Mouse (Mus musculus) kidney, embryonic 16.5 days (tissue): ENCODE data around the gene Trnp1. TPM values are rescaled to one million over a fixed set of nuclear protein-coding genes. Genes with fewer than 3 reads are reported as not detected.
A peak's percentile ranks its signal among the peaks of the same experiment; 100 is the strongest.

Source experiments
- ATAC-seq: fragments of 200-750 bp; cut with Nextera tagmentation; 2 replicates; pipeline ENCODE4 v1.8.0; 2017; ENCODE audit warnings: moderate TSS enrichment; ENCODE audit not compliant: low FRiP score, low TSS enrichment
- H3K27ac ChIP-seq: fragments of 300-500 bp; sonication (generic); 2 replicates; pipeline ENCODE4 v1.5.1; 2014; ENCODE audit warnings: low read length
- H3K27me3 ChIP-seq: fragments of 300-500 bp; sonication (generic); 2 replicates; pipeline ENCODE4 v1.6.1; 2014; ENCODE audit warnings: low read length, control low read depth, mixed read lengths; ENCODE audit not compliant: insufficient read depth
- H3K36me3 ChIP-seq: fragments of 300-500 bp; sonication (generic); 2 replicates; pipeline ENCODE4 v1.6.1; 2014; ENCODE audit warnings: low read length, control low read depth, mixed read lengths; ENCODE audit not compliant: insufficient read depth
- H3K4me1 ChIP-seq: fragments of 300-500 bp; sonication (generic); 2 replicates; pipeline ENCODE4 v1.6.1; 2014; ENCODE audit warnings: low read length, control low read depth, mixed read lengths; ENCODE audit not compliant: insufficient read depth
- H3K4me2 ChIP-seq: fragments of 300-500 bp; sonication (generic); replicated peaks from 2 replicates; pipeline ENCODE4 v1.6.1; 2014; ENCODE audit warnings: low read depth, low read length
- H3K4me3 ChIP-seq: fragments of 300-500 bp; sonication (generic); 2 replicates; pipeline ENCODE4 v1.5.1; 2014; ENCODE audit warnings: mild to moderate bottlenecking, low read length
- H3K9ac ChIP-seq: fragments of 300-500 bp; sonication (generic); replicated peaks from 2 replicates; pipeline ENCODE4 v1.6.1; 2014; ENCODE audit warnings: low read length
- H3K9me3 ChIP-seq: fragments of 300-500 bp; sonication (generic); 2 replicates; pipeline ENCODE4 v1.6.1; 2016; ENCODE audit warnings: low read length, control low read depth
- WGBS: fragments of 180-500 bp; shearing (Covaris S2); extraction: QIAGEN DNeasy Blood & Tissue Kit; methylation state at CpG from one replicate; pipeline ENCODE4 v1.1.7; 2014; 5-methylcytosine and 5-hydroxymethylcytosine counted together
- polyA plus RNA-seq: library from polyadenylated mRNA; unstranded; fragments of >200 nt; fragmentation: Nextera tagmentation; extraction: Ambion mirVana; gene quantifications from 2 replicates; pipeline ENCODE4 v1.2.1, GENCODE M21; 2015

The Trnp1 gene
- polyA plus RNA-seq, 1 experiment from 2014 or later, result 0.75 TPM

GRCm38 (mm10) chr4:133469122-133469521, 29.2 kb downstream of the Trnp1 start:
- H3K9ac ChIP-seq, result no peak overlapping the region
- peak overlapping the region; percentile 98 for H3K4me2 ChIP-seq
- no peak for ATAC-seq
- H3K4me3 ChIP-seq, result 0 out of 2 replicates have a peak overlapping the region, but pooled peaks have one; percentile 10
- no peaks in the 10 kb centered on the region for H3K36me3 ChIP-seq
- H3K4me1 ChIP-seq, result 0 out of 2 replicates have a peak, but pooled peaks cover 4% of the 10 kb centered on the region
- H3K9me3 ChIP-seq, result peaks cover 5% of the 10 kb centered on the region; the same call in 1 of the 2 replicates
- no peak overlapping the region for H3K27ac ChIP-seq
- 15% methylated on average over 12 of the region's 12 CpGs for WGBS
- H3K27me3 ChIP-seq, result peaks cover 11% of the 10 kb centered on the region; the same call in 1 of the 2 replicates

- H3K36me3 ChIP-seq, result no peaks in the 10 kb centered on the region
- H3K9ac ChIP-seq, result peak overlapping the region; percentile 69
- H3K9me3 ChIP-seq, result peaks cover 5% of the 10 kb centered on the region; the same call in 1 of the 2 replicates
- H3K27ac ChIP-seq, result no peak overlapping the region
- peak; percentile 80 for ATAC-seq
- WGBS, result under 1% methylated on average over 26 of the region's 27 CpGs
- peak overlapping the region; percentile 62 for H3K4me3 ChIP-seq
- H3K4me1 ChIP-seq, result peaks cover 5% of the 10 kb centered on the region; the same call in 1 of the 2 replicates
- H3K27me3 ChIP-seq, result peaks cover 11% of the 10 kb centered on the region; the same call in 1 of the 2 replicates
- H3K4me2 ChIP-seq, result peak overlapping the region; percentile 98
Measured at GRCm38 (mm10) chr4:133468080-133468479, 30.3 kb downstream of the Trnp1 start.

- Histone ChIP-seq H3K36me3 (no peaks in the 10 kb centered on the region), H3K4me3 (no peak overlapping the region), H3K9me3 (no peaks in the 10 kb centered on the region), H3K27ac (peak overlapping the region; percentile 30; the same call in 1 of the 2 replicates), H3K9ac (no peak overlapping the region), H3K4me1 (peaks cover 4% of the 10 kb centered on the region; the same call in 1 of the 2 replicates), H3K4me2 (no peak overlapping the region), H3K27me3 (no peaks in the 10 kb centered on the region)
- WGBS, result 37% methylated on average over 6 of the region's 6 CpGs
- no peak for ATAC-seq
Measured at GRCm38 (mm10) chr4:133463184-133463583, 35.2 kb downstream of the Trnp1 start.

GRCm38 (mm10) chr4:133461362-133461761, 37.0 kb downstream of the Trnp1 start:
- Histone ChIP-seq H3K27me3 (no peaks in the 10 kb centered on the region), H3K27ac (no peak overlapping the region), H3K9me3 (no peaks in the 10 kb centered on the region), H3K9ac (no peak overlapping the region), H3K4me3 (no peak overlapping the region), H3K4me1 (peaks cover 3% of the 10 kb centered on the region; the same call in 1 of the 2 replicates), H3K4me2 (no peak overlapping the region), H3K36me3 (no peaks in the 10 kb centered on the region)
- no peak for ATAC-seq
- WGBS, result 77% methylated on average over 4 of the region's 4 CpGs

GRCm38 (mm10) chr4:133460796-133461325, 37.5 kb downstream of the Trnp1 start:
- no peaks in the 10 kb centered on the region for H3K36me3 ChIP-seq
- no peak overlapping the region for H3K27ac ChIP-seq
- no peak overlapping the region for H3K9ac ChIP-seq
- peaks cover 3% of the 10 kb centered on the region; the same call in 1 of the 2 replicates for H3K4me1 ChIP-seq
- no peak for ATAC-seq
- H3K27me3 ChIP-seq, result no peaks in the 10 kb centered on the region
- no peak overlapping the region for H3K4me2 ChIP-seq
- no peak overlapping the region for H3K4me3 ChIP-seq
- WGBS, result 21% methylated on average over 5 of the region's 5 CpGs
- no peaks in the 10 kb centered on the region for H3K9me3 ChIP-seq

- Histone ChIP-seq H3K4me1 (peaks cover 3% of the 10 kb centered on the region; the same call in 1 of the 2 replicates), H3K9ac (no peak overlapping the region), H3K27me3 (no peaks in the 10 kb centered on the region), H3K4me3 (no peak overlapping the region), H3K4me2 (no peak overlapping the region), H3K27ac (no peak overlapping the region), H3K36me3 (no peaks in the 10 kb centered on the region), H3K9me3 (no peaks in the 10 kb centered on the region)
- ATAC-seq, result no peak
- 88% methylated on average over 1 of the region's 1 CpGs for WGBS
Measured at GRCm38 (mm10) chr4:133460006-133460405, 38.3 kb downstream of the Trnp1 start.

GRCm38 (mm10) chr4:133458044-133458443, 40.3 kb downstream of the Trnp1 start:
- 65% methylated on average over 3 of the region's 3 CpGs for WGBS
- ATAC-seq, result no peak

GRCm38 (mm10) chr4:133452433-133452832, 45.9 kb downstream of the Trnp1 start:
- 0 out of 2 replicates have a peak, but pooled peaks cover 9% of the 10 kb centered on the region for H3K4me1 ChIP-seq
- H3K9me3 ChIP-seq, result no peaks in the 10 kb centered on the region
- ATAC-seq, result no peak
- WGBS, result 71% methylated on average over 7 of the region's 7 CpGs
- H3K36me3 ChIP-seq, result no peaks in the 10 kb centered on the region
- H3K27ac ChIP-seq, result no peak overlapping the region
- H3K4me2 ChIP-seq, result no peak overlapping the region
- H3K9ac ChIP-seq, result no peak overlapping the region
- H3K27me3 ChIP-seq, result no peaks in the 10 kb centered on the region
- no peak overlapping the region for H3K4me3 ChIP-seq

More at GRCm38 (mm10) chr4:133458044-133458443, 40.3 kb downstream of the Trnp1 start:
- no peak overlapping the region for H3K4me2 ChIP-seq
- no peak overlapping the region for H3K4me3 ChIP-seq
- H3K9ac ChIP-seq, result no peak overlapping the region
- H3K27ac ChIP-seq, result no peak overlapping the region
- no peaks in the 10 kb centered on the region for H3K9me3 ChIP-seq
- H3K27me3 ChIP-seq, result no peaks in the 10 kb centered on the region
- H3K36me3 ChIP-seq, result no peaks in the 10 kb centered on the region
- peaks cover 2% of the 10 kb centered on the region; the same call in 1 of the 2 replicates for H3K4me1 ChIP-seq

GRCm38 (mm10) chr4:133451536-133451935, 46.8 kb downstream of the Trnp1 start:
- H3K27ac ChIP-seq, result no peak overlapping the region
- no peaks in the 10 kb centered on the region for H3K36me3 ChIP-seq
- ATAC-seq, result no peak
- H3K4me3 ChIP-seq, result no peak overlapping the region
- WGBS, result 12% methylated on average over 10 of the region's 10 CpGs
- H3K9me3 ChIP-seq, result no peaks in the 10 kb centered on the region
- no peaks in the 10 kb centered on the region for H3K27me3 ChIP-seq
- no peak overlapping the region for H3K4me2 ChIP-seq
- 0 out of 2 replicates have a peak, but pooled peaks cover 9% of the 10 kb centered on the region for H3K4me1 ChIP-seq
- H3K9ac ChIP-seq, result no peak overlapping the region

GRCm38 (mm10) chr4:133449726-133450125, 48.6 kb downstream of the Trnp1 start:
- no peaks in the 10 kb centered on the region for H3K36me3 ChIP-seq
- no peaks in the 10 kb centered on the region for H3K27me3 ChIP-seq
- H3K4me3 ChIP-seq, result no peak overlapping the region
- 14% methylated on average over 13 of the region's 13 CpGs for WGBS
- no peak overlapping the region for H3K9ac ChIP-seq
- no peak overlapping the region for H3K27ac ChIP-seq
- no peak for ATAC-seq
- H3K4me2 ChIP-seq, result 0 out of 2 replicates have a peak overlapping the region, but pooled peaks have one; percentile 10
- H3K9me3 ChIP-seq, result no peaks in the 10 kb centered on the region
- H3K4me1 ChIP-seq, result 0 out of 2 replicates have a peak, but pooled peaks cover 9% of the 10 kb centered on the region
